Mouse (Mus musculus) forebrain, embryonic 13.5 days (tissue): ENCODE results near the gene Epor. TPM values are rescaled to one million over a fixed set of nuclear protein-coding genes. Genes with fewer than 3 reads are reported as not detected.
A peak's percentile ranks its signal among the peaks of the same experiment; 100 is the strongest.

Experiments
- ATAC-seq: fragments of 200-750 bp; cut with Nextera tagmentation; 2 replicates; pipeline ENCODE4 v1.8.0; 2017
- H3K27ac ChIP-seq: fragments of 300-500 bp; sonication (generic); 2 replicates; pipeline ENCODE4 v1.5.1; 2015; ENCODE audit warnings: inconsistent platforms, mild to moderate bottlenecking, moderate library complexity
- H3K27me3 ChIP-seq: fragments of 300-500 bp; sonication (generic); 2 replicates; pipeline ENCODE4 v1.6.1; 2015; ENCODE audit warnings: mild to moderate bottlenecking, inconsistent platforms
- H3K36me3 ChIP-seq: fragments of 300-500 bp; sonication (generic); 2 replicates; pipeline ENCODE4 v1.6.1; 2015; ENCODE audit warnings: mild to moderate bottlenecking, inconsistent platforms; ENCODE audit not compliant: poor library complexity, severe bottlenecking
- H3K4me1 ChIP-seq: fragments of 300-500 bp; sonication (generic); 2 replicates; pipeline ENCODE4 v1.6.1; 2015; ENCODE audit warnings: inconsistent platforms
- H3K4me2 ChIP-seq: fragments of 300-500 bp; sonication (generic); 2 replicates; pipeline ENCODE4 v1.6.1; 2015; ENCODE audit warnings: inconsistent platforms, mild to moderate bottlenecking, moderate library complexity
- H3K4me3 ChIP-seq: fragments of 300-500 bp; sonication (generic); 2 replicates; pipeline ENCODE4 v1.5.1; 2015; ENCODE audit warnings: mild to moderate bottlenecking, inconsistent platforms
- H3K9ac ChIP-seq: fragments of 300-500 bp; sonication (generic); 2 replicates; pipeline ENCODE4 v1.6.1; 2015; ENCODE audit warnings: mild to moderate bottlenecking, inconsistent platforms
- H3K9me3 ChIP-seq: fragments of 300-500 bp; sonication (generic); replicated peaks from 2 replicates; pipeline ENCODE4 v1.6.1; 2016; ENCODE audit warnings: inconsistent platforms
- WGBS: fragments of 180-500 bp; shearing (Covaris S2); methylation state at CpG from one replicate; pipeline ENCODE4 v1.1.7; 2015; 5-methylcytosine and 5-hydroxymethylcytosine counted together
- polyA plus RNA-seq: library from polyadenylated mRNA; unstranded; fragments of >200 nt; fragmentation: Nextera tagmentation; extraction: Ambion mirVana; gene quantifications from 2 replicates; pipeline ENCODE4 v1.2.1, GENCODE M21; 2015

The Epor gene
- polyA plus RNA-seq, 1 experiment from 2014 or later, result 0.99 TPM

DNA sequence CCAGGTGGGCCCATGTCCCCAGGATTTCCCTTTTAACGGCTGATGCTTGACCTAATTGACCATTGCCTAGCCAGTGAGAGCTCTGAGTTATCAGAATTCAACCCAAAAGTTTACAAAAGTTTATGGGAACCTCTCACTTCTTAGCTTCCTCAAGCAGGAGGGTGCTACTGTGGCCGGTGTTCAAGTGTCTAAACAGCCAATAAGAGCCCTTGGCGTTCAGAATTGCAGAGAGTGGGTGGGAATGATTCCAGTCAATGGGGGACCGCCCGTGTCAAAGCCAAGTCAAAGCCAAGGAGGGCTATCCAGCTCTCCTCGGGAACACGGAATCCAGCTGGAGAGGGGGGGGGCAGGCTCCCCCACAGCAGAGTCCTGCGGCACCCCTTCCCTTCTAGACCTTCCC lies 15.2 kb downstream of the Epor start:
- WGBS, result 48% methylated on average over 8 of the region's 8 CpGs
- peaks cover 13% of the 10 kb centered on the region for H3K36me3 ChIP-seq
- no peak overlapping the region for H3K27ac ChIP-seq
- ATAC-seq, result no peak
- H3K4me1 ChIP-seq, result peaks cover 4% of the 10 kb centered on the region
- no peak overlapping the region for H3K4me2 ChIP-seq
- no peak overlapping the region for H3K9ac ChIP-seq
- peaks cover 15% of the 10 kb centered on the region; the same call in 1 of the 2 replicates for H3K27me3 ChIP-seq
- no peak overlapping the region for H3K4me3 ChIP-seq
- no peaks in the 10 kb centered on the region; the same call in 1 of the 2 replicates for H3K9me3 ChIP-seq

DNA sequence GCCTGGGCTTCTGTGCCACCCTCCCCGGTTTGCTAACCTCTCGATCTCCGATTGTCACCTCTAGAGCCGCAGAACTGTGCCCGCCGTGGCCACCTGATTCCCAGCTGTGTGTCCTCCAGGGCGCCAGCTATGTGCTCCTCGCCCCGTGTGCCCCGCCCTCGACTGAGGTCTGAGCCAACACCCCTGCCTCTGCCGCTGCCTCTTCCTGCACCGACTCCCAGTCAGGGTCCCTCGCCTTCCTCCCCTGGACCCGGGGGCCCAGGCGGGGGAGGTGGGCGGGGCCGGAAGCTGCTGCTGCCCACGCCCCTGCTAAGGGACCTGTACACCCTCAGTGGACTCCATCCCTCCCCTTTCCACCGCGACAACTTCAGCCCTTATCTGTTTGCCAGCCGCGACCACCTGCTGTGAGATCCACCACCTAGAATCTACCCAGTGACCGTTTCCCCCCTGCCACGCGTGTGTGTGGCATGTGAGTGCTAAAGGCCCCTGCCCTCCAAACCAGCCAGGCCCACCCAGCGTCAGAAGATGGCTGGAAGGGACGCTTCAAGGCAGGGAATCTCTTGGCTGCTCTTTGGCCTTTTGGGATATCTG lies 15.7 kb downstream of the Epor start:
- no peaks in the 10 kb centered on the region for H3K4me1 ChIP-seq
- H3K36me3 ChIP-seq, result peaks cover 13% of the 10 kb centered on the region
- H3K9me3 ChIP-seq, result no peaks in the 10 kb centered on the region; the same call in 1 of the 2 replicates
- H3K27me3 ChIP-seq, result peaks cover 15% of the 10 kb centered on the region; the same call in 1 of the 2 replicates
- no peak overlapping the region for H3K4me3 ChIP-seq
- H3K4me2 ChIP-seq, result peak overlapping the region; percentile 19; the same call in 1 of the 2 replicates
- 7% methylated on average over 23 of the region's 28 CpGs for WGBS
- no peak for ATAC-seq
- H3K27ac ChIP-seq, result no peak overlapping the region
- no peak overlapping the region for H3K9ac ChIP-seq

DNA sequence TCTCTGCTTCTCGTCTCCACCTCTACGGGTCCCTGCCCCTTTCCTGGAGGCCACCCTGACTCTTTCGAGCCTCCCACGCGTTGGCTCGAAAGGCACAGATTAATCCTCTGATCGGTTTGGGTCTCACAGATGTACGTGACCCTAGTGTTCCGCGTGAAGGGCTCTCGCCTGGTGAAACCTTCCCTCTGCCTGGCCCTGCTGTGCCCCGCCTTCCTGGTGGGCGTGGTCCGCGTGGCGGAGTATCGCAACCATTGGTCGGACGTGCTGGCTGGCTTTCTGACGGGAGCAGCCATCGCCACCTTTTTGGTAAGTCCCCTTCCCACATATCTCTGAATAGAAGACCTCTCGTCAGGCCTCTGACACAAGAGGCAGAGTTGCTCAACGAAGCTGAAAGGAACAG lies 19.0 kb downstream of the Epor start:
- Histone ChIP-seq H3K4me2 (no peak overlapping the region), H3K36me3 (peaks cover 32% of the 10 kb centered on the region), H3K9ac (no peak overlapping the region), H3K4me3 (no peak overlapping the region), H3K4me1 (no peaks in the 10 kb centered on the region), H3K27me3 (peaks cover 11% of the 10 kb centered on the region; the same call in 1 of the 2 replicates), H3K27ac (no peak overlapping the region), H3K9me3 (no peaks in the 10 kb centered on the region)
- no peak for ATAC-seq
- 29% methylated on average over 23 of the region's 23 CpGs for WGBS

DNA sequence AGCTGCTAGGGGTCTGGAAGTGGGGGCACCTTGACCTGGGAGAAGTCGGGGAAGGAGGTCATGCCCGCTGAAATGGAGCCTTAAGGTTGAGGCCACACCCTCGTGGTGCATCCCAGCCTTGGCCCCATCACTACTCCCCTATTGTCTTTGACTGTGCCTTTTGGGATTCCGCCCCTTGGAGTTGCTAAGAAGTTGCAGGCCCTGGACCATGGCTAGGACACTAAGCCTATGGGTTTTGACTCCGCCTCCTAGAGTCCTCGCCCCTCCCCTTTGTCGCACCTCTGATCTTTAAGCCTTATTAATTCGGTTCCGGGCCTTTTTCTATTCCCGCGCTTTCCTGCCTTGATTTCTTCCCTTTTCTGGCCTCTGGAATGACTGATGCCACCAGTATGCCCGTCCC lies 19.7 kb downstream of the Epor start:
- WGBS, result 59% methylated on average over 12 of the region's 12 CpGs
- Histone ChIP-seq H3K4me1 (no peaks in the 10 kb centered on the region), H3K4me2 (no peak overlapping the region), H3K4me3 (no peak overlapping the region), H3K36me3 (peaks cover 37% of the 10 kb centered on the region), H3K9me3 (no peaks in the 10 kb centered on the region), H3K27me3 (peaks cover 11% of the 10 kb centered on the region; the same call in 1 of the 2 replicates), H3K27ac (no peak overlapping the region), H3K9ac (no peak overlapping the region)
- ATAC-seq, result 0 out of 2 replicates have a peak, but pooled peaks have one; percentile 1

DNA sequence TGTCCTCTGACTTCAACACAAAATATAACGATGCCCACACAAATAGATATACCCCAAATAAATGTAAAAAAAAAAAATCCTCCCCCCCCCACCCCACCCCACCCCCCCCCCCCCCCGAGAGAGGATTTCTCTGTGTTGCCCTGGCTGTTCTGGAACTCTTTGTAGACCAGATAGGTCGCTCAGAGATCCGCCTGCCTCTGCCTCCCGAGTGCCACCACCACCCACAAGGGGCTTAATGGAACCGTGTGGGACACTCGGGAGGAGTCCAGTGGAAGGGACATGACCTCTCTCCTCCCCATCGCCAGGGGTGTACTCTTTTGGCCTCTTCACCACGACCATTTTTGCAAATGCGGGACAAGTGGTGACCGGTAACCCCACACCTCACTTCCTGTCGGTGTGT lies 20.3 kb downstream of the Epor start:
- H3K27me3 ChIP-seq, result peaks cover 7% of the 10 kb centered on the region; the same call in 1 of the 2 replicates
- ATAC-seq, result no peak
- 83% methylated on average over 10 of the region's 12 CpGs for WGBS
- H3K36me3 ChIP-seq, result peaks cover 37% of the 10 kb centered on the region
- peaks cover 6% of the 10 kb centered on the region for H3K4me1 ChIP-seq
- H3K4me2 ChIP-seq, result no peak overlapping the region
- H3K9me3 ChIP-seq, result no peaks in the 10 kb centered on the region
- H3K4me3 ChIP-seq, result no peak overlapping the region
- H3K9ac ChIP-seq, result no peak overlapping the region
- H3K27ac ChIP-seq, result no peak overlapping the region

DNA sequence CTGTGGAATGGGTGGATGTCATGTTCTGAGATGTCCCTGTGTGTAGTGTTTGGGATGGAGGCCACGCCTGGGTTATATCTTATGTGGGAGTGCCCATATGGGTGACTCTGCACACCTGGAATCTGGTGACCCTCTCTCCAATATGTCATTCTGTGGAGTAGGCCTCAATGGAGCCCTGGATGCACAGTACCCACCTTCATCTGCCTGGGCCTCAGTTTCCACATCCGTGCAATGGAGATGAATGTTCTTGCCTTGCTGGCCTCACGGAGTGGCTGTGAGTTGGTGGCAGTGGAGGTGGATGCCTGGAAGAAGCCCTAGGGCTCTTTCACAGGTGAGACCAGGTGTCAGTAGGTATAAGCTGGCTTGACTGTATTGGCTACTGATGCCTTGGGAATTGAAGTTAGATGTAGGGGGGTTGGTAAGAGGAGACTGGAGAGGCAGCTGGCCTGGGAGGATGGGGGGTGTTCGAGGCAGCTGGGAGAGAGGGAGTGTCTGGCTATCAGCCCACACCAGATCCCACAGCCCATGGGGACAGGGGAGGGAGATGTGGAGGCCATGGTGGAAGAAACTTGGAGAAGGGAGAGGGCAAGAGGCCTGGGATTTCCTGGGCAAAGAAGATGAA lies 25.0 kb downstream of the Epor start:
- WGBS, result 86% methylated on average over 4 of the region's 4 CpGs
- peak overlapping the region; percentile 84 for H3K9ac ChIP-seq
- H3K27me3 ChIP-seq, result no peaks in the 10 kb centered on the region
- no peaks in the 10 kb centered on the region for H3K9me3 ChIP-seq
- no peak overlapping the region for H3K27ac ChIP-seq
- peak overlapping the region; percentile 76 for H3K4me2 ChIP-seq
- no peak for ATAC-seq
- peaks cover 21% of the 10 kb centered on the region for H3K4me1 ChIP-seq
- H3K36me3 ChIP-seq, result peaks cover 24% of the 10 kb centered on the region
- peak overlapping the region; percentile 73 for H3K4me3 ChIP-seq

DNA sequence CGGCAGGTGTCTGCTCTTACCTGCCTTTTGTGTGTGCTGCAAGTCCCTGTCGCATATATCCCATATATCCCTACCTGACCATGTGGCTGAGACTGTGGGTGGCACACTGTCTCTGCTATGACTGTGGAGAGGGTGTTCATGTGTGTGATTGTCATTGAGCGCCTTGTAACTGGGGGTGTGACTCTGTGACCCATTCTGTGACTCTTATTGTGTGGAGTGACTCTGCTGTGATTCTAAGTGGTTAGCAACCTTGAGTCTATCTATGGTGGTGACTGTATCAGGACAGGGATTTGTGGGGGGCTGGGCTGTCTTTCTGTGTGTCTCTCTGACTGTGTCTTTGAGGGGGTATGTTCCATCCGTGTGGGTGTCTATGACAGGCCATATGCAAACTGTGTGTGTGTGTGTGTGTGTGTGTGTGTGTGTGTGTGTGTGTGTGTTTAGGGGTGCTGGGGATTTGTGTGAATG lies 25.6 kb downstream of the Epor start:
- H3K4me3 ChIP-seq, result peak overlapping the region; percentile 73
- peak; percentile 16; the same call in 1 of the 2 replicates for ATAC-seq
- WGBS, result 74% methylated on average over 4 of the region's 4 CpGs
- no peak overlapping the region for H3K27ac ChIP-seq
- no peaks in the 10 kb centered on the region for H3K27me3 ChIP-seq
- H3K36me3 ChIP-seq, result peaks cover 24% of the 10 kb centered on the region
- peaks cover 21% of the 10 kb centered on the region for H3K4me1 ChIP-seq
- H3K4me2 ChIP-seq, result peak overlapping the region; percentile 76
- H3K9me3 ChIP-seq, result no peaks in the 10 kb centered on the region
- peak overlapping the region; percentile 84 for H3K9ac ChIP-seq

DNA sequence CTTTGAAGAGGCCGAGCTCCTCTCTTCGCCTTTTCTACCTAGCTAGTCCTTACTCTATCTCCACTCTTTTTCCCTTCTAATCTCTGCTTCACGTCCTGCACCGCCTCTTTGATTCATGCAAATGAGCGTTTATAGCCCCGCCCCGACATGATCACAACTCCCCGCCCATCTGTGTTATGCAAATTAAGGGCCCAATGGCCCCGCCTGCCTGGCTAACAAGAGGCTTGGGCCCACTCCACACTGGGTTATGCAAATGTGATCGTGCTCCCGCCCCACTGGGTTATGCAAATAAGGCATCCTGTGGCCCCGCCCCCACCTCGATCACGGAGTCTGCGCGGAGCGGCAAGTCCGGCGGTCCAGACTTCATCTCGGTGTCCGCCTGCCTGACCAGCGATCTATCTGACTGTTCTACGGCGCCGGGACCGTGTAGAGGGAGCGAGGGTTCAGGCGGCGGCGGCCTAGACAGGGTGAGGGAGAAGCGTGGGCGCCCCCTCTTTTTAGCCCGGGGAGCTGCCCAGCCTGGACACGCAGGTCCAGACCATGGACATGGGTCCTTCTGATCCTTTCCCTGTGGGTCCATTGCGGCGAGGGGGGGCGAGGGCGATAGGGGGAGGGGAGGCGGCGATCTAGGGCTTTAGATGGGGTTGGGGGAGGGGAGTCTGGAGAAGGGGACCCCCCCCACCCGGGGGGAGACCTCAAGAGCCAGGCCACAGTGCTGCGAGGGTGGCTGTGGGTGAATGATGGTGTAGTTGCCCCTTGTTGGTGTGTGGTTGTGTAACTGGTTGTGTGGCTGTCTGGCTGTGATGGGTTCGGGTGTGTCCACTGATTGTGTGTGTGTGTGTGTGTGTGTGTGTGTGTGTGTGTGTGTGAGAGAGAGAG lies 26.4 kb downstream of the Epor start, which contains the start of gene Plppr2:
Gene Plppr2 (plus strand): TSS at position 342 of the 879 bp plus-strand sequence.
- H3K4me1 ChIP-seq, result peaks cover 21% of the 10 kb centered on the region
- peak within 1 kb of the TSS; percentile 63 for H3K27ac ChIP-seq
- peaks cover 24% of the 10 kb centered on the region for H3K36me3 ChIP-seq
- H3K9me3 ChIP-seq, result no peaks in the 10 kb centered on the region
- WGBS, result 2% methylated on average over 42 of the region's 43 CpGs
- peak within 1 kb of the TSS; percentile 76 for H3K4me2 ChIP-seq
- no peaks in the 10 kb centered on the region for H3K27me3 ChIP-seq
- ATAC-seq, result peak; percentile 91
- peak within 1 kb of the TSS; percentile 73 for H3K4me3 ChIP-seq
- peak within 1 kb of the TSS; percentile 84 for H3K9ac ChIP-seq

DNA sequence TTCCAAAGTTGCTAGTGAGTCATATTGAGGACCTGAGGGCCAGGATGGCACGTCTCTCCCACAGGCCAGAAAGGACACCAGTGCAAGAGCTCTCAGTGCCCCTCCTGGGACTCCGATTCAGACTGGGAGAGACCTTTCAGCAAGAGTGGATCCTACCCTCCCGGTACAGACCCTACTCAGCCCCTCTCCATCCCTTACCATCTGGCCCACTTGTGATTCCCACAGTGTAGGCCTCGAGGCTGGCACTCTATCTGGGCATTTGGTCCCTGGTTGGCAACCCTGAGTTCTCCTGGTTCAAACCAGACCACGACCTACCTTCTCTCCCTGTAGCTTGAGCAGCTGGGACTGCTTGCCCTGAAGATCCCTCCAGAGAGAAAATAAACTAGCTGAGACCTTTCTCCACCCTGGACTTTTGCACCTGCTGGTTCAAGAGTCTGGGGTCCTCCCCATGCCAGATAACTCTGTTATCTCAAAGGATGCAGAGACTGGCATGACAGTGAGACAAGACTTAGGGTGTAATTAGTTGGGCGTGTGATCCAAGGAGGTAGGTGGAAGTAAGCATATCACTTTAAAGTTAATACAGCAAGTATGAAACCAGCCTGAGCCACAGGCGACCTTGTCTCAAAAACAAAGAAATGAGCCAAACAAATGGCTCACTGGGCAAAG lies 27.7 kb downstream of the Epor start:
- Histone ChIP-seq H3K9ac (no peak overlapping the region), H3K4me2 (no peak overlapping the region), H3K4me1 (peaks cover 21% of the 10 kb centered on the region), H3K27me3 (no peaks in the 10 kb centered on the region), H3K27ac (no peak overlapping the region), H3K36me3 (peaks cover 14% of the 10 kb centered on the region), H3K9me3 (no peaks in the 10 kb centered on the region), H3K4me3 (no peak overlapping the region)
- 88% methylated on average over 7 of the region's 7 CpGs for WGBS
- no peak for ATAC-seq

DNA sequence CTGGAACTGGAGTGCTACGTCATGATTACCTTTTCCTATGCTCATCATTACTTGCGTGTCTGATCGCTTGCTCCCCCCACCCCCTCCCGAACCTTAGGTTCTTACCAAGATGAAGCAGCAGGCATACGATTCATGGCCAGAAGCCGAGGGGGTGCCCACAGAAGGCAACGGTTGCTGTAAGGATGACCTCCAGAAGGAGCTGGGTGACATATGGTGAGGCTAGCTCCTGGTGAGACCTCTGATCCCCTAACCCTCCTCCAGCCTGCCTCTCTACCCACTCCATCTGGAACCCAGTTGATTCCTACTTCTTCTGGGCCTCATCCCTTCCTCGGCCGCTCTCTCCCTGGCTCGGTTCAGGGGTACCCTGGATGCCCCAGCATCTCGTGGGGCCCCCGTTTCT lies 29.3 kb downstream of the Epor start:
- peaks cover 21% of the 10 kb centered on the region for H3K4me1 ChIP-seq
- H3K9me3 ChIP-seq, result no peaks in the 10 kb centered on the region
- whole genome bisulfite sequencing, result 92% methylated on average over 12 of the region's 12 CpGs
- H3K36me3 ChIP-seq, result 0 out of 2 replicates have a peak, but pooled peaks cover 3% of the 10 kb centered on the region
- no peak overlapping the region for H3K4me3 ChIP-seq
- H3K27me3 ChIP-seq, result no peaks in the 10 kb centered on the region
- H3K4me2 ChIP-seq, result no peak overlapping the region
- H3K27ac ChIP-seq, result no peak overlapping the region
- ATAC-seq, result no peak
- no peak overlapping the region for H3K9ac ChIP-seq

DNA sequence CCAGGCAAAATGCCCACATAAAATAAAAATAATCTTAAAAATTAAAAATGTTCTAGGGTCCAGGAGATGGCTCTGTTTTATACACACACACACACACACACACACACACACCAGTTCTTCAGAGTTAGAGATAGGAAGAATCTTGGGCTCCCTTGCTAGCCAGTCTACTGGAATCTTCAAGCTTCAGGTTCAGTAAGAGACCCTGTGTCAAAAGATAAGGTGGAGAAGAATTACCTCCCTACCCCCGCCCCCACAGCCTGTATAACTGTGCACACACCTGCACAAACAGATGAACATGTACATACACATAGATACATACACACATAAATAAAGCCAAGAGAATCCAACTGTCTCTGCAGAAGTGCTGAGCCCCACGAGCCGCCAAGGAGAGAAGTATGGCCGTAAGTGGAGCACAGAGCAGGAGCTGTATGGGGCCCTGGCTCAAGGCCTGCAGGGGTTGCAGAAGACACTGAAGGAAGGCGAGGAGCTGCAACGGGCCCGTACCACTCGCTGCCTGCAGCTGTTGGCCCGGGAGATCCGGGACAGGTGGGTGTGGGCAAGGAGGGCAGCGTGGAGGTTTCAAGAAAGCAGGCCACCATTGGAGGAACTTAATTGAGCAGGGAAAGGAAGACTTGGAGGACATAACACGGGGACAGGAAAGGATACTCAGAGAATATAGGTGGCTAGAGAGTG lies 30.7 kb downstream of the Epor start:
- no peaks in the 10 kb centered on the region for H3K36me3 ChIP-seq
- WGBS, result 67% methylated on average over 12 of the region's 12 CpGs
- H3K4me1 ChIP-seq, result peaks cover 11% of the 10 kb centered on the region
- no peaks in the 10 kb centered on the region for H3K27me3 ChIP-seq
- ATAC-seq, result no peak
- no peak overlapping the region for H3K4me3 ChIP-seq
- H3K4me2 ChIP-seq, result no peak overlapping the region
- H3K9me3 ChIP-seq, result no peaks in the 10 kb centered on the region
- H3K9ac ChIP-seq, result no peak overlapping the region
- H3K27ac ChIP-seq, result no peak overlapping the region
